Mouse (Mus musculus): ENCODE data around the gene Nap1l1. TPM values are rescaled to one million over a fixed set of nuclear protein-coding genes. Genes with fewer than 3 reads are reported as not detected.

Nap1l1 gene
- total RNA-seq, 4 experiments from 2014 or later, result 53.4 to 66.1 (median 59.2) TPM

- DNase-seq (ENCODE audit: low spot score in 2 of 2), result no peak
These were observed 41.4 kb downstream of the Nap1l1 start for GRCm38 (mm10) chr10:111514282-111514885.

GRCm38 (mm10) chr10:111515071-111516010, 42.3 kb downstream of the Nap1l1 start:
- DNase-seq (ENCODE audit: low spot score in 2 of 2), result no peak

GRCm38 (mm10) chr10:111516172-111516588, 43.2 kb downstream of the Nap1l1 start:
- DNase-seq (ENCODE audit: low spot score in 2 of 2), result peak in 1 of 2 experiments; percentile 38

GRCm38 (mm10) chr10:111516804-111517436, 43.9 kb downstream of the Nap1l1 start:
- DNase-seq (ENCODE audit: low spot score in 2 of 2), result no peak

GRCm38 (mm10) chr10:111518350-111518749, 45.3 kb downstream of the Nap1l1 start:
- no peak for DNase-seq (ENCODE audit: low spot score in 2 of 2)

- no peak for DNase-seq (ENCODE audit: low spot score in 2 of 2)
These were observed 46.8 kb downstream of the Nap1l1 start for GRCm38 (mm10) chr10:111519620-111520370.

GRCm38 (mm10) chr10:111520621-111521020, 47.6 kb downstream of the Nap1l1 start:
- DNase-seq (ENCODE audit: low spot score in 2 of 2), result no peak

GRCm38 (mm10) chr10:111521636-111522035, 48.6 kb downstream of the Nap1l1 start:
- DNase-seq (ENCODE audit: low spot score in 2 of 2), result no peak

- DNase-seq (ENCODE audit: low spot score in 2 of 2), result no peak
These were observed 49.2 kb downstream of the Nap1l1 start for GRCm38 (mm10) chr10:111522230-111522629.

GRCm38 (mm10) chr10:111523894-111524293, 50.9 kb downstream of the Nap1l1 start:
- no peak for DNase-seq (ENCODE audit: low spot score in 2 of 2)

GRCm38 (mm10) chr10:111527057-111527456, 54.0 kb downstream of the Nap1l1 start:
- DNase-seq (ENCODE audit: low spot score in 2 of 2), result no peak

- DNase-seq (ENCODE audit: low spot score in 2 of 2), result no peak
These were observed 54.6 kb downstream of the Nap1l1 start for GRCm38 (mm10) chr10:111527613-111528012.

- no peak for DNase-seq (ENCODE audit: low spot score in 2 of 2)
These were observed 55.3 kb downstream of the Nap1l1 start for GRCm38 (mm10) chr10:111528283-111528682.

GRCm38 (mm10) chr10:111530398-111530797, 57.4 kb downstream of the Nap1l1 start:
- no peak for DNase-seq (ENCODE audit: low spot score in 2 of 2)

GRCm38 (mm10) chr10:111534691-111535090, 61.7 kb downstream of the Nap1l1 start:
- no peak for DNase-seq (ENCODE audit: low spot score in 2 of 2)

- no peak for DNase-seq (ENCODE audit: low spot score in 2 of 2)
These were observed 64.4 kb downstream of the Nap1l1 start for GRCm38 (mm10) chr10:111537410-111537809.

GRCm38 (mm10) chr10:111539724-111540324, 66.8 kb downstream of the Nap1l1 start:
- peak in 1 of 2 experiments; percentile 12 for DNase-seq (ENCODE audit: low spot score in 2 of 2)

- DNase-seq (ENCODE audit: low spot score in 2 of 2), result no peak
These were observed 67.7 kb downstream of the Nap1l1 start for GRCm38 (mm10) chr10:111540678-111541077.

- no peak for DNase-seq (ENCODE audit: low spot score in 2 of 2)
These were observed 70.1 kb downstream of the Nap1l1 start for GRCm38 (mm10) chr10:111543106-111543505.

GRCm38 (mm10) chr10:111543781-111544260, 70.8 kb downstream of the Nap1l1 start:
- DNase-seq (ENCODE audit: low spot score in 2 of 2), result peak in 1 of 2 experiments; percentile 16

- DNase-seq (ENCODE audit: low spot score in 2 of 2), result no peak
These were observed 71.3 kb downstream of the Nap1l1 start for GRCm38 (mm10) chr10:111544311-111544710.
